ENCODE assay signal across 19 mouse cellular contexts in genomic region chr8:115896066-115896465, GRCm38 (mm10).
"Had no signal": no experiment of that assay in that cellular context is flagged by ENCODE, and none has a peak within 500 bp of the region (broad histone marks: within the 10 kb centered on the region; RNA-seq: fewer than 3 reads in every experiment).

No protein-coding gene starts in this region.

- H3K4me3 ChIP-seq: midbrain, embryonic 10.5 days; midbrain, embryonic 12.5 days; myocyte; neural tube, embryonic 13.5 days; neural tube, embryonic 15.5 days had no signal

- H3K9me3 ChIP-seq: midbrain, embryonic 10.5 days; midbrain, embryonic 12.5 days; neural tube, embryonic 13.5 days; neural tube, embryonic 15.5 days had no signal

- H3K27me3 ChIP-seq: midbrain, embryonic 12.5 days; neural tube, embryonic 13.5 days; neural tube, embryonic 15.5 days had no signal

- H3K9ac ChIP-seq: lung, embryonic 14.5 days; midbrain, embryonic 12.5 days; neural tube, embryonic 13.5 days; neural tube, embryonic 15.5 days had no signal

- H3K4me1 ChIP-seq: midbrain, embryonic 10.5 days; midbrain, embryonic 12.5 days; neural tube, embryonic 13.5 days; neural tube, embryonic 15.5 days had no signal

- DNase-seq: lung, adult 18-20 months; lung, embryonic 14.5 days; lung, postnatal 10 days; lung, postnatal 4 days; midbrain, embryonic 14.5 days; retina, postnatal 1 day; right cerebral cortex, adult 18-20 months; right cerebral cortex, postnatal 25 days; right cerebral cortex, postnatal 4 days; spleen, adult 18-20 months; thymus, adult 18-20 months; thymus, postnatal 14 days; thymus, postnatal 4 days had no signal

- H3K36me3 ChIP-seq: midbrain, embryonic 10.5 days; midbrain, embryonic 12.5 days; neural tube, embryonic 13.5 days; neural tube, embryonic 15.5 days had no signal

- H3K4me2 ChIP-seq: lung, embryonic 14.5 days; midbrain, embryonic 12.5 days; neural tube, embryonic 13.5 days; neural tube, embryonic 15.5 days had no signal

- H3K27ac ChIP-seq: midbrain, embryonic 10.5 days; midbrain, embryonic 12.5 days; neural tube, embryonic 13.5 days; neural tube, embryonic 15.5 days had no signal

- ATAC-seq: midbrain, embryonic 16.5 days had no signal
